Mouse (Mus musculus): ENCODE data around the gene Ctnnd2. TPM values are rescaled to one million over a fixed set of nuclear protein-coding genes. Genes with fewer than 3 reads are reported as not detected.

The Ctnnd2 gene
- polyA plus RNA-seq, 1 experiment from 2014 or later = 3.8 TPM

GRCm38 (mm10) chr15:30927632-30928031 lies 755.2 kb downstream of the Ctnnd2 start:
- ATAC-seq (replicated peaks; ENCODE audit: low FRiP score, low TSS enrichment, low read depth) (no peak), DNase-seq (ENCODE audit: low spot score) (no peak)
- Histone ChIP-seq H3K36me3 (ENCODE audit: control insufficient read depth, insufficient read depth, low read length) (no peaks in the 10 kb centered on the region), H3K4me3 (ENCODE audit: low read depth, low read length) (no peak overlapping the region), H3K27me3 (replicated peaks; ENCODE audit: control insufficient read depth, insufficient read depth, low read length) (no peaks in the 10 kb centered on the region), H3K9me3 (ENCODE audit: control insufficient read depth, low read length) (no peaks in the 10 kb centered on the region), H3K4me1 (replicated peaks; ENCODE audit: control insufficient read depth, insufficient read depth, low read length) (no peaks in the 10 kb centered on the region), H3K4me2 (ENCODE audit: low read length) (no peak overlapping the region), H3K27ac (ENCODE audit: low read depth) (no peak overlapping the region), H3K9ac (ENCODE audit: low read length) (no peak overlapping the region)
- 60% methylated on average over 7 of the region's 7 CpGs for WGBS

DNA sequence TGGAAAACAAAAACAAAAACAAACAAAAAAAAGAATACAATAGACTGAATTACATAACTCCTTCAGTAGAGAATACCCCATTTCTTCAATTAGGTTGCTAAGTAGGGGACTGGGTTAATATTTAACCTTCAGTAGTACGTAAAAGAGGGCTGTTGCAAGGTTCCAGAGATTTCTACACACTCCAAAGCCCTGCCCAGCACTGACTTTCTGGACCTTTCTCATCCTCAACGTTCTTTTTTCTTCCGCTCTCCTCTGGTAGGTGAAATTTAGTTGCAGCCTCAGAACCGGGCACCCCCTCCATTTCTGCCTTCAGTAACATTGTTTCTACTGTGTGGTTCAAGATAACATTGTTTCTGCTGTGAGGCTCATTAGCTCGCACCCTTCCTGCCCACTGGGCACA lies 759.5 kb downstream of the Ctnnd2 start:
- no peak for ATAC-seq (replicated peaks; ENCODE audit: low FRiP score, low TSS enrichment, low read depth)
- Histone ChIP-seq H3K9me3 (ENCODE audit: control insufficient read depth, low read length) (no peaks in the 10 kb centered on the region), H3K27me3 (replicated peaks; ENCODE audit: control insufficient read depth, insufficient read depth, low read length) (no peaks in the 10 kb centered on the region), H3K4me3 (ENCODE audit: low read depth, low read length) (no peak overlapping the region), H3K4me2 (ENCODE audit: low read length) (no peak overlapping the region), H3K9ac (ENCODE audit: low read length) (no peak overlapping the region), H3K4me1 (replicated peaks; ENCODE audit: control insufficient read depth, insufficient read depth, low read length) (no peaks in the 10 kb centered on the region), H3K36me3 (ENCODE audit: control insufficient read depth, insufficient read depth, low read length) (no peaks in the 10 kb centered on the region), H3K27ac (ENCODE audit: low read depth) (no peak overlapping the region)
- WGBS = 74% methylated on average over 5 of the region's 5 CpGs
- no peak for DNase-seq (ENCODE audit: low spot score)

- no peak overlapping the region for H3K4me2 ChIP-seq (ENCODE audit: low read length)
- no peaks in the 10 kb centered on the region for H3K9me3 ChIP-seq (ENCODE audit: control insufficient read depth, low read length)
- no peaks in the 10 kb centered on the region for H3K36me3 ChIP-seq (ENCODE audit: control insufficient read depth, insufficient read depth, low read length)
- no peak overlapping the region for H3K27ac ChIP-seq (ENCODE audit: low read depth)
- H3K4me1 ChIP-seq (replicated peaks; ENCODE audit: control insufficient read depth, insufficient read depth, low read length) = no peaks in the 10 kb centered on the region
- H3K4me3 ChIP-seq (ENCODE audit: low read depth, low read length) = no peak overlapping the region
- no peak for ATAC-seq (replicated peaks; ENCODE audit: low FRiP score, low TSS enrichment, low read depth)
- no peak overlapping the region for H3K9ac ChIP-seq (ENCODE audit: low read length)
- no peak for DNase-seq (ENCODE audit: low spot score)
- 35% methylated on average over 1 of the region's 1 CpGs for WGBS
- H3K27me3 ChIP-seq (replicated peaks; ENCODE audit: control insufficient read depth, insufficient read depth, low read length) = no peaks in the 10 kb centered on the region
Measured at GRCm38 (mm10) chr15:30945863-30946262, 773.5 kb downstream of the Ctnnd2 start.

DNA sequence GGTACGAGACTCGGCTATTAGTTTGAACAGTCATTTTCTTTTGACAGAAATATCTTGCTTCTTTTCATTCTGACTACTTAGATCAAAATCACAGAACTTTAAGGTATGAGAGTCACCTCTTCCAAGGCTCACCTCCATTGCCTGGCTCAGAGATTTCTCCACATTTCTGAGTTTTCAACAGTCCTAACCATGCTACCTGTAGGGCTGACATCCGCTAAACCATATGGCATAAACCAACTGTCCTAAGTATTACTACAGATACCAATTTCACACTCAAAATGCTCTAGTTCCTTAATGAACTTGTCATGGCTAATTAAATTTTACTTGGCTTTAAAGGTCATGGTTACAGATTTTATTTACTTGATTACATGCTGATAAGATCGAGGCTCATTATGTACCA lies 786.1 kb downstream of the Ctnnd2 start:
- no peaks in the 10 kb centered on the region for H3K4me1 ChIP-seq (replicated peaks; ENCODE audit: control insufficient read depth, insufficient read depth, low read length)
- H3K9ac ChIP-seq (ENCODE audit: low read length) = no peak overlapping the region
- 92% methylated on average over 4 of the region's 4 CpGs for WGBS
- H3K27me3 ChIP-seq (replicated peaks; ENCODE audit: control insufficient read depth, insufficient read depth, low read length) = no peaks in the 10 kb centered on the region
- no peak overlapping the region for H3K4me2 ChIP-seq (ENCODE audit: low read length)
- H3K9me3 ChIP-seq (ENCODE audit: control insufficient read depth, low read length) = no peaks in the 10 kb centered on the region
- no peak for DNase-seq (ENCODE audit: low spot score)
- ATAC-seq (replicated peaks; ENCODE audit: low FRiP score, low TSS enrichment, low read depth) = no peak
- no peak overlapping the region for H3K27ac ChIP-seq (ENCODE audit: low read depth)
- no peak overlapping the region for H3K4me3 ChIP-seq (ENCODE audit: low read depth, low read length)
- H3K36me3 ChIP-seq (ENCODE audit: control insufficient read depth, insufficient read depth, low read length) = no peaks in the 10 kb centered on the region

GRCm38 (mm10) chr15:30962421-30963160 lies 790.2 kb downstream of the Ctnnd2 start:
- WGBS = 77% methylated on average over 8 of the region's 8 CpGs
- Histone ChIP-seq H3K9me3 (ENCODE audit: control insufficient read depth, low read length) (no peaks in the 10 kb centered on the region), H3K4me1 (replicated peaks; ENCODE audit: control insufficient read depth, insufficient read depth, low read length) (no peaks in the 10 kb centered on the region), H3K4me3 (ENCODE audit: low read depth, low read length) (no peak overlapping the region), H3K27me3 (replicated peaks; ENCODE audit: control insufficient read depth, insufficient read depth, low read length) (no peaks in the 10 kb centered on the region), H3K27ac (ENCODE audit: low read depth) (no peak overlapping the region), H3K4me2 (ENCODE audit: low read length) (no peak overlapping the region), H3K9ac (ENCODE audit: low read length) (no peak overlapping the region), H3K36me3 (ENCODE audit: control insufficient read depth, insufficient read depth, low read length) (no peaks in the 10 kb centered on the region)
- no peak for DNase-seq (ENCODE audit: low spot score)
- no peak for ATAC-seq (replicated peaks; ENCODE audit: low FRiP score, low TSS enrichment, low read depth)

DNA sequence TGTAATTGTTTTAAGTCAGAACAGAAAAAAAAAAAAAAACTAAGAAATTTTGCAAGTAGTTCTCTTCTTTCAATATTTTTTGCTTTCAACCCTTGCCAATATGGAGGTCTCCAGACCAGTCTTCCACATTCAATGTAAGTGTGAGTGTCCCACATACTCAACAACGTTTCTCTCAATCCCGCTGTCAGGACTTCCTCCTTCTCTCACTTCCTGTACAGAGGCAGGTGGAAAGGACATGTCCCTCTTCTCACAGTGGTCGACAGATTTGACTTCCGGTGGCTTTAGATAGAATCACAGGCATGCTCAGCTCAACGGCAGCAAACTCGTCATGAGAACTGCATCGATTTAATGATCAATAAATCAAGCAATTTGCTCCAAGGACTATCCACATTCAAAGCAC lies 791.7 kb downstream of the Ctnnd2 start:
- H3K36me3 ChIP-seq (ENCODE audit: control insufficient read depth, insufficient read depth, low read length) = no peaks in the 10 kb centered on the region
- H3K4me1 ChIP-seq (replicated peaks; ENCODE audit: control insufficient read depth, insufficient read depth, low read length) = no peaks in the 10 kb centered on the region
- WGBS = 81% methylated on average over 7 of the region's 7 CpGs
- no peak overlapping the region for H3K4me3 ChIP-seq (ENCODE audit: low read depth, low read length)
- no peak overlapping the region for H3K27ac ChIP-seq (ENCODE audit: low read depth)
- no peak overlapping the region for H3K9ac ChIP-seq (ENCODE audit: low read length)
- H3K4me2 ChIP-seq (ENCODE audit: low read length) = no peak overlapping the region
- no peaks in the 10 kb centered on the region for H3K27me3 ChIP-seq (replicated peaks; ENCODE audit: control insufficient read depth, insufficient read depth, low read length)
- H3K9me3 ChIP-seq (ENCODE audit: control insufficient read depth, low read length) = no peaks in the 10 kb centered on the region
- ATAC-seq (replicated peaks; ENCODE audit: low FRiP score, low TSS enrichment, low read depth) (no peak), DNase-seq (ENCODE audit: low spot score) (no peak)

- ATAC-seq (replicated peaks; ENCODE audit: low FRiP score, low TSS enrichment, low read depth) (no peak), DNase-seq (ENCODE audit: low spot score) (no peak)
- no peaks in the 10 kb centered on the region for H3K36me3 ChIP-seq (ENCODE audit: control insufficient read depth, insufficient read depth, low read length)
- no peak overlapping the region for H3K27ac ChIP-seq (ENCODE audit: low read depth)
- WGBS = 86% methylated on average over 4 of the region's 4 CpGs
- no peaks in the 10 kb centered on the region for H3K9me3 ChIP-seq (ENCODE audit: control insufficient read depth, low read length)
- no peak overlapping the region for H3K4me3 ChIP-seq (ENCODE audit: low read depth, low read length)
- no peaks in the 10 kb centered on the region for H3K4me1 ChIP-seq (replicated peaks; ENCODE audit: control insufficient read depth, insufficient read depth, low read length)
- H3K27me3 ChIP-seq (replicated peaks; ENCODE audit: control insufficient read depth, insufficient read depth, low read length) = no peaks in the 10 kb centered on the region
- H3K9ac ChIP-seq (ENCODE audit: low read length) = no peak overlapping the region
- no peak overlapping the region for H3K4me2 ChIP-seq (ENCODE audit: low read length)
Measured at GRCm38 (mm10) chr15:30964865-30965679, 792.7 kb downstream of the Ctnnd2 start.

GRCm38 (mm10) chr15:30966826-30967225 lies 794.4 kb downstream of the Ctnnd2 start:
- no peak overlapping the region for H3K9ac ChIP-seq (ENCODE audit: low read length)
- H3K9me3 ChIP-seq (ENCODE audit: control insufficient read depth, low read length) = no peaks in the 10 kb centered on the region
- no peak for DNase-seq (ENCODE audit: low spot score)
- no peak overlapping the region for H3K27ac ChIP-seq (ENCODE audit: low read depth)
- no peaks in the 10 kb centered on the region for H3K27me3 ChIP-seq (replicated peaks; ENCODE audit: control insufficient read depth, insufficient read depth, low read length)
- 94% methylated on average over 7 of the region's 7 CpGs for WGBS
- ATAC-seq (replicated peaks; ENCODE audit: low FRiP score, low TSS enrichment, low read depth) = no peak
- no peaks in the 10 kb centered on the region for H3K36me3 ChIP-seq (ENCODE audit: control insufficient read depth, insufficient read depth, low read length)
- no peak overlapping the region for H3K4me2 ChIP-seq (ENCODE audit: low read length)
- no peaks in the 10 kb centered on the region for H3K4me1 ChIP-seq (replicated peaks; ENCODE audit: control insufficient read depth, insufficient read depth, low read length)
- H3K4me3 ChIP-seq (ENCODE audit: low read depth, low read length) = no peak overlapping the region
